Mouse (Mus musculus): ENCODE data around the gene Msi1.

DNA sequence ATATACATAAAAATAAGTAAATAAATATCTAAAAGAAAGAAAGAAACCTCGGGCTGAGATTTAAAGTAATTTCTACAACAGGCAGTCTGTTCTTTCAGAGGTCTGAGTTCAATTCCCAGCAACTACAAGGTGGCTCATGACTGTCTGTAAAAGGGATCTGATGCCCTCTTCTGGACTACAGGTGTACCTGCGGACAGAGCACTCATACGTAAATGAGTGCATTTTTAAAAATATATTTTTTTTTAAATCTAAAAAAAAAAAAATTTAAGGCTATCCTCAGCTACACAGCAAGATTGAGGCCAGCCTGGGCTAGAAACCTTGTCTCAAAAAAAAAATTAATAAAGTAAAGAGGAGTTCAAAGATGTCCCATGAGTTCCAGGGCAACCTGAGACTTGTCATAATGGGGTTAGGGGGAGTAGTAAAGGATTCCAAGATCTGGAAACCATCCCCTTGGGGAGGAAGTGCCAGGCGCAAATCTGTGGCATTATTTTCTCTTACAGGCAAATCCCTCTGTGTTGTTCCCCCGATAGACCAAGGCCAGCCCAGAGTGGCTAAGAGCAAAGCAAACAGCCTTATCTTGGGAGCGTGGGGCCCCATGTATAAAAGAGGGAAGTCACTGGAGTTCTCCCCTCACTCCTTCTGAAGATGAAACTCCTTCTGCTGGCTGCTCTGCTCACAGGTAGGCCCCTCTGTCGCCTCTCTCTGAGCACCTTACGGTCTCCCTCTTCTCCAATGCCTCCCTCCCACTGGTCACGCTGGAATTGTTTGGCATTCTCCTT lies 36.4 kb downstream of the Msi1 start, which contains the start of gene Pla2g1b:
- TF ChIP-seq CTCF (IDR thresholded peaks at IDR 0.05; ENCODE audit: low read depth) (no peak), EP300 (IDR thresholded peaks at IDR 0.05; ENCODE audit: low read depth) (no peak)
